Mouse (Mus musculus) adrenal gland, postnatal 36 days (tissue): ENCODE results near the gene Haus7. TPM values are rescaled to one million over a fixed set of nuclear protein-coding genes. Genes with fewer than 3 reads are reported as not detected.
A peak's percentile ranks its signal among the peaks of the same experiment; 100 is the strongest.
"Not testable (repeated sequence)": the region's sequence is repeated elsewhere in the genome, so short reads cannot be mapped to it uniquely, and the experiment has no call there.

Experiments used
- DNase-seq, 2 experiments: peaks; one replicate each; pipeline ENCODE4 v3.0.0; 2021; ENCODE audit warnings: mixed read lengths in 1 of 2
- total RNA-seq, 2 experiments: library from RNA; stranded (reverse); gene quantifications; 2 replicates each; pipeline ENCODE4 v1.2.3; 2021

Gene Haus7
- total RNA-seq, 2 experiments from 2014 or later = 30.0 to 31.5 TPM

GRCm38 (mm10) chrX:73467446-73468241 is 8.8 kb upstream of the Haus7 start:
- DNase-seq = no peak

GRCm38 (mm10) chrX:73465483-73466186 is 6.8 kb upstream of the Haus7 start:
- DNase-seq = peak; percentile 57 to 59

GRCm38 (mm10) chrX:73460792-73461191 is 1.9 kb upstream of the Haus7 start:
- no peak for DNase-seq

GRCm38 (mm10) chrX:73451949-73452348 is 6.9 kb downstream of the Haus7 start:
- DNase-seq = peak; percentile 72 to 76

- peak in 1 of 2 experiments; percentile 11 for DNase-seq
These were observed 17.4 kb downstream of the Haus7 start for GRCm38 (mm10) chrX:73441428-73441827.

- DNase-seq = no peak
These were observed 23.6 kb downstream of the Haus7 start, which contains the start of gene Trex2 for GRCm38 (mm10) chrX:73435252-73435651. TSS of gene Trex2 (minus strand) at chrX:73435344.

GRCm38 (mm10) chrX:73432850-73433249 is 26.0 kb downstream of the Haus7 start:
- no peak for DNase-seq

- DNase-seq = peak in 1 of 2 experiments; percentile 9
These were observed 28.8 kb downstream of the Haus7 start for GRCm38 (mm10) chrX:73430036-73430435.

GRCm38 (mm10) chrX:73412767-73413166 is 46.1 kb downstream of the Haus7 start:
- DNase-seq = peak in 1 of 2 experiments; percentile 14

- DNase-seq = peak; percentile 26 to 30
These were observed 47.8 kb downstream of the Haus7 start, which contains the start of gene Zfp92 for GRCm38 (mm10) chrX:73410880-73411517. TSS of gene Zfp92 (plus strand) at chrX:73411096.

- DNase-seq = no peak
These were observed 57.2 kb downstream of the Haus7 start for GRCm38 (mm10) chrX:73401616-73402015.

GRCm38 (mm10) chrX:73400951-73401350 is 57.9 kb downstream of the Haus7 start:
- DNase-seq = no peak

GRCm38 (mm10) chrX:73398636-73399035 is 60.2 kb downstream of the Haus7 start, which contains the start of gene Gm18336:
TSS of gene Gm18336 (minus strand) at chrX:73398736.
- DNase-seq = not testable (repeated sequence)

- peak; percentile 61 to 70 for DNase-seq
These were observed 62.4 kb downstream of the Haus7 start for GRCm38 (mm10) chrX:73396446-73396845.

- no peak for DNase-seq
These were observed 67.4 kb downstream of the Haus7 start for GRCm38 (mm10) chrX:73391481-73391880.

Other genes with a start within 250 kb of the Haus7 start
- under 1 TPM in 1 of 2 experiments, not detected in 1; 0.63 TPM for gene Xlr4b, start 244.7 kb downstream of the Haus7 start, total RNA-seq
- 10 to 100 TPM in 1 of 2 experiments, 1 to 10 TPM in 1; 9.0 to 10.1 TPM for gene F8a, start 230.8 kb downstream of the Haus7 start, total RNA-seq
- under 1 TPM in 1 of 2 experiments, not detected in 1; 0.99 TPM for gene Xlr4c, start 215.9 kb downstream of the Haus7 start, total RNA-seq
- under 1 TPM in 1 of 2 experiments, not detected in 1; 0.26 TPM for gene Xlr3c, start 193.7 kb downstream of the Haus7 start, total RNA-seq
- gene Xlr5a, start 166.1 kb downstream of the Haus7 start, total RNA-seq = not detected
- not detected for gene Xlr5c, start 166.1 kb downstream of the Haus7 start, total RNA-seq
- not detected for gene Gm45015, start 122.2 kb downstream of the Haus7 start, total RNA-seq
- 10 to 100 TPM; 22.5 to 24.5 TPM for gene Zfp275, start 116.4 kb downstream of the Haus7 start, total RNA-seq
- gene Gm18336, start 60.3 kb downstream of the Haus7 start, total RNA-seq = not detected
- under 1 TPM; 0.43 to 0.60 TPM for gene Zfp92, start 47.9 kb downstream of the Haus7 start, total RNA-seq
- gene Trex2, start 23.7 kb downstream of the Haus7 start, total RNA-seq = not detected
- 100 to 1,000 TPM; 251 to 260 TPM for gene Bgn, start 24.6 kb upstream of the Haus7 start, total RNA-seq
- 10 to 100 TPM; 34.9 to 52.5 TPM for gene Atp2b3, start 44.0 kb upstream of the Haus7 start, total RNA-seq
- gene Dusp9, start 180.4 kb upstream of the Haus7 start, total RNA-seq = 1 to 10 TPM in 1 of 2 experiments, under 1 TPM in 1; 0.49 to 2.0 TPM
- gene Pnck, start 201.1 kb upstream of the Haus7 start, total RNA-seq = 1 to 10 TPM; 6.9 to 7.0 TPM
- gene Slc6a8, start 214.1 kb upstream of the Haus7 start, total RNA-seq = 100 to 1,000 TPM in 1 of 2 experiments, 10 to 100 TPM in 1; 62.6 to 126 TPM